Mouse (Mus musculus) heart, postnatal 0 days (tissue): ENCODE results near the gene Myh10. TPM values are rescaled to one million over a fixed set of nuclear protein-coding genes. Genes with fewer than 3 reads are reported as not detected.
A peak's percentile ranks its signal among the peaks of the same experiment; 100 is the strongest.

Experiments
- ATAC-seq: fragments of 200-750 bp; cut with Nextera tagmentation; 2 replicates; pipeline ENCODE4 v1.8.0; 2017; ENCODE audit warnings: low read depth, moderate number of reproducible peaks, moderate library complexity; ENCODE audit not compliant: insufficient read depth
- DNase-seq: peaks from one replicate; pipeline ENCODE4 v3.0.0-alpha.2; 2016; ENCODE audit warnings: low spot score
- H3K27ac ChIP-seq: fragments of 300-500 bp; sonication (generic); 2 replicates; pipeline ENCODE4 v1.5.1; 2014; ENCODE audit warnings: low read depth, mild to moderate bottlenecking
- H3K27me3 ChIP-seq: fragments of 300-500 bp; sonication (generic); 2 replicates; pipeline ENCODE4 v1.6.1; 2014; ENCODE audit warnings: low read length, mixed read lengths; ENCODE audit not compliant: control insufficient read depth, insufficient read depth
- H3K36me3 ChIP-seq: fragments of 300-500 bp; sonication (generic); replicated peaks from 2 replicates; pipeline ENCODE4 v1.6.1; 2014; ENCODE audit warnings: low read length, mixed read lengths; ENCODE audit not compliant: control insufficient read depth, insufficient read depth
- H3K4me1 ChIP-seq: fragments of 300-500 bp; sonication (generic); 2 replicates; pipeline ENCODE4 v1.6.1; 2014; ENCODE audit warnings: antibody characterized with exemption; ENCODE audit not compliant: control insufficient read depth, insufficient read depth
- H3K4me2 ChIP-seq: fragments of 300-500 bp; sonication (generic); 2 replicates; pipeline ENCODE4 v1.6.1; 2014; ENCODE audit warnings: low read depth, mild to moderate bottlenecking, low read length, moderate library complexity
- H3K4me3 ChIP-seq: fragments of 300-500 bp; sonication (generic); 2 replicates; pipeline ENCODE4 v1.5.1; 2014; ENCODE audit warnings: low read depth, low read length
- H3K9ac ChIP-seq: fragments of 300-500 bp; sonication (generic); replicated peaks from 2 replicates; pipeline ENCODE4 v1.6.1; 2014; ENCODE audit warnings: low read depth, low read length, mixed read lengths
- H3K9me3 ChIP-seq: fragments of 300-500 bp; sonication (generic); replicated peaks from 2 replicates; pipeline ENCODE4 v1.6.1; 2016; ENCODE audit warnings: low read length; ENCODE audit not compliant: control insufficient read depth
- CTCF ChIP-seq: IDR thresholded peaks from 2 replicates; pipeline ENCODE4 v1.5.1; 2016; ENCODE audit warnings: antibody characterized with exemption, control low read depth, low read depth
- EP300 ChIP-seq: IDR thresholded peaks from 2 replicates; pipeline ENCODE4 v1.6.1; 2016; ENCODE audit warnings: antibody characterized with exemption, low read depth
- WGBS: fragments of 180-500 bp; shearing (Covaris S2); extraction: QIAGEN DNeasy Blood & Tissue Kit; methylation state at CpG from one replicate; pipeline ENCODE4 v1.1.7; 2014; 5-methylcytosine and 5-hydroxymethylcytosine counted together
- polyA plus RNA-seq: library from polyadenylated mRNA; unstranded; fragments of >200 nt; fragmentation: Nextera tagmentation; extraction: Ambion mirVana; gene quantifications from 2 replicates; pipeline ENCODE4 v1.2.1, GENCODE M21; 2015
- total RNA-seq: library from RNA; depleted of rRNA; stranded (reverse); fragments of >200 nt; gene quantifications from 2 replicates; pipeline ENCODE4 v1.2.3, GENCODE M21; 2014; ENCODE audit warnings: low replicate concordance

Myh10 gene
- total and polyA plus RNA-seq, 2 experiments from 2014 or later = 39.5 to 82.8 TPM

GRCm38 (mm10) chr11:68692693-68693446 lies 1.5 kb downstream of the Myh10 start:
- peaks cover 12% of the 10 kb centered on the region; the same call in 1 of the 2 replicates for H3K4me1 ChIP-seq
- DNase-seq = peak; percentile 46

GRCm38 (mm10) chr11:68693447-68694040 lies 2.2 kb downstream of the Myh10 start:
- Histone ChIP-seq H3K9me3 (no peaks in the 10 kb centered on the region), H3K4me3 (peak overlapping the region; percentile 89), H3K36me3 (peaks cover 8% of the 10 kb centered on the region; the same call in 1 of the 2 replicates), H3K4me1 (peaks cover 12% of the 10 kb centered on the region; the same call in 1 of the 2 replicates), H3K27ac (peak overlapping the region; percentile 100), H3K4me2 (peak overlapping the region; percentile 92), H3K27me3 (no peaks in the 10 kb centered on the region), H3K9ac (peak overlapping the region; percentile 88)
- TF ChIP-seq EP300 (no peak), CTCF (no peak)
- 5% methylated on average over 10 of the region's 10 CpGs for WGBS
- ATAC-seq (no peak), DNase-seq (no peak)

More at GRCm38 (mm10) chr11:68692693-68693446, 1.5 kb downstream of the Myh10 start:
- Histone ChIP-seq H3K9me3 (no peaks in the 10 kb centered on the region), H3K27me3 (no peaks in the 10 kb centered on the region), H3K4me3 (peak overlapping the region; percentile 89), H3K4me2 (peak overlapping the region; percentile 92), H3K27ac (peak overlapping the region; percentile 100), H3K9ac (peak overlapping the region; percentile 88), H3K36me3 (0 out of 2 replicates have a peak, but pooled peaks cover 2% of the 10 kb centered on the region)
- no peak for TF ChIP-seq CTCF
- no peak for TF ChIP-seq EP300
- WGBS = under 1% methylated on average over 43 of the region's 43 CpGs
- no peak for ATAC-seq

GRCm38 (mm10) chr11:68702370-68702769 lies 11.0 kb downstream of the Myh10 start:
- 72% methylated on average over 6 of the region's 6 CpGs for WGBS
- peaks cover 60% of the 10 kb centered on the region for H3K36me3 ChIP-seq
- ATAC-seq = no peak
- H3K27me3 ChIP-seq = no peaks in the 10 kb centered on the region
- H3K4me2 ChIP-seq = no peak overlapping the region
- H3K27ac ChIP-seq = no peak overlapping the region
- peaks cover 8% of the 10 kb centered on the region for H3K4me1 ChIP-seq
- no peak overlapping the region for H3K4me3 ChIP-seq
- no peaks in the 10 kb centered on the region for H3K9me3 ChIP-seq
- H3K9ac ChIP-seq = no peak overlapping the region
- DNase-seq = no peak
- no peak for TF ChIP-seq EP300
- TF ChIP-seq CTCF = no peak

GRCm38 (mm10) chr11:68703360-68703759 lies 12.0 kb downstream of the Myh10 start:
- H3K36me3 ChIP-seq = peaks cover 56% of the 10 kb centered on the region
- H3K4me1 ChIP-seq = peaks cover 8% of the 10 kb centered on the region
- H3K4me3 ChIP-seq = no peak overlapping the region
- DNase-seq = no peak
- H3K9me3 ChIP-seq = no peaks in the 10 kb centered on the region
- no peak overlapping the region for H3K4me2 ChIP-seq
- no peaks in the 10 kb centered on the region for H3K27me3 ChIP-seq
- no peak overlapping the region for H3K9ac ChIP-seq
- H3K27ac ChIP-seq = peak overlapping the region; percentile 26; the same call in 1 of the 2 replicates
- TF ChIP-seq EP300 = no peak
- no peak for TF ChIP-seq CTCF
- no peak for ATAC-seq
- 42% methylated on average over 1 of the region's 1 CpGs for WGBS

GRCm38 (mm10) chr11:68704258-68704657 lies 12.9 kb downstream of the Myh10 start:
- DNase-seq (no peak), ATAC-seq (no peak)
- no peak overlapping the region for H3K4me3 ChIP-seq
- no peaks in the 10 kb centered on the region for H3K9me3 ChIP-seq
- TF ChIP-seq EP300 = no peak
- no peak for TF ChIP-seq CTCF
- H3K27ac ChIP-seq = no peak overlapping the region
- WGBS = 100% methylated on average over 1 of the region's 1 CpGs
- H3K4me2 ChIP-seq = no peak overlapping the region
- H3K9ac ChIP-seq = no peak overlapping the region
- H3K27me3 ChIP-seq = no peaks in the 10 kb centered on the region
- H3K36me3 ChIP-seq = peaks cover 54% of the 10 kb centered on the region
- peaks cover 8% of the 10 kb centered on the region for H3K4me1 ChIP-seq
